Mouse (Mus musculus) intestine, embryonic 15.5 days (tissue): ENCODE measurements around the gene Osgepl1. TPM values are rescaled to one million over a fixed set of nuclear protein-coding genes. Genes with fewer than 3 reads are reported as not detected.
"Not testable (repeated sequence)": the region's sequence is repeated elsewhere in the genome, so short reads cannot be mapped to it uniquely, and the experiment has no call there.

Experiments used
- ATAC-seq: fragments of 200-750 bp; cut with Nextera tagmentation; 2 replicates; pipeline ENCODE4 v1.8.0; 2017; ENCODE audit warnings: moderate TSS enrichment, moderate library complexity
- H3K27ac ChIP-seq: fragments of 300-500 bp; sonication (generic); 2 replicates; pipeline ENCODE4 v1.5.1; 2015; ENCODE audit warnings: mild to moderate bottlenecking, inconsistent platforms
- H3K27me3 ChIP-seq: fragments of 300-500 bp; sonication (generic); replicated peaks from 2 replicates; pipeline ENCODE4 v1.6.1; 2015; ENCODE audit warnings: inconsistent platforms
- H3K36me3 ChIP-seq: fragments of 300-500 bp; sonication (generic); 2 replicates; pipeline ENCODE4 v1.6.1; 2015; ENCODE audit warnings: inconsistent platforms
- H3K4me1 ChIP-seq: fragments of 300-500 bp; sonication (generic); replicated peaks from 2 replicates; pipeline ENCODE4 v1.6.1; 2015; ENCODE audit warnings: inconsistent platforms
- H3K4me2 ChIP-seq: fragments of 300-500 bp; sonication (generic); replicated peaks from 2 replicates; pipeline ENCODE4 v1.6.1; 2015; ENCODE audit warnings: mild to moderate bottlenecking, inconsistent platforms
- H3K4me3 ChIP-seq: fragments of 300-500 bp; sonication (generic); replicated peaks from 2 replicates; pipeline ENCODE4 v1.5.1; 2015; ENCODE audit warnings: inconsistent platforms
- H3K9ac ChIP-seq: fragments of 300-500 bp; sonication (generic); 2 replicates; pipeline ENCODE4 v1.6.1; 2015; ENCODE audit warnings: inconsistent platforms
- H3K9me3 ChIP-seq: fragments of 300-500 bp; sonication (generic); 2 replicates; pipeline ENCODE4 v1.6.1; 2016; ENCODE audit warnings: inconsistent platforms
- WGBS: fragments of 180-500 bp; shearing (Covaris S2); methylation state at CpG from one replicate; pipeline ENCODE4 v1.1.7; 2015; 5-methylcytosine and 5-hydroxymethylcytosine counted together
- polyA plus RNA-seq: library from polyadenylated mRNA; unstranded; fragments of >200 nt; fragmentation: Nextera tagmentation; extraction: Ambion mirVana; gene quantifications from 2 replicates; pipeline ENCODE4 v1.2.1, GENCODE M21; 2015

Gene Osgepl1
- polyA plus RNA-seq, 1 experiment from 2014 or later = 28.2 TPM

- not testable (repeated sequence) for H3K36me3 ChIP-seq, H3K9me3 ChIP-seq, H3K9ac ChIP-seq, H3K4me2 ChIP-seq, ATAC-seq, H3K27me3 ChIP-seq, H3K4me1 ChIP-seq, H3K4me3 ChIP-seq, H3K27ac ChIP-seq
- 63% methylated on average over 5 of the region's 5 CpGs for WGBS
Measured at GRCm38 (mm10) chr1:53333527-53333926, 20.1 kb downstream of the Osgepl1 start.

GRCm38 (mm10) chr1:53335465-53335864 lies 22.0 kb downstream of the Osgepl1 start:
- H3K27ac ChIP-seq = no peak overlapping the region
- no peaks in the 10 kb centered on the region for H3K27me3 ChIP-seq
- no peaks in the 10 kb centered on the region for H3K9me3 ChIP-seq
- no peak overlapping the region for H3K4me2 ChIP-seq
- H3K4me3 ChIP-seq = no peak overlapping the region
- ATAC-seq = no peak
- H3K4me1 ChIP-seq = no peaks in the 10 kb centered on the region
- no peak overlapping the region for H3K9ac ChIP-seq
- no peaks in the 10 kb centered on the region for H3K36me3 ChIP-seq

- H3K36me3 ChIP-seq, H3K9me3 ChIP-seq, H3K9ac ChIP-seq, H3K27me3 ChIP-seq, H3K4me1 ChIP-seq, H3K4me3 ChIP-seq, ATAC-seq, H3K27ac ChIP-seq, H3K4me2 ChIP-seq: not testable (repeated sequence)
- WGBS = 64% methylated on average over 2 of the region's 2 CpGs
Measured at GRCm38 (mm10) chr1:53337403-53337802, 24.0 kb downstream of the Osgepl1 start.

GRCm38 (mm10) chr1:53341071-53341470 lies 27.6 kb downstream of the Osgepl1 start:
- H3K36me3 ChIP-seq = peaks cover 16% of the 10 kb centered on the region
- 95% methylated on average over 2 of the region's 2 CpGs for WGBS
- no peak for ATAC-seq

GRCm38 (mm10) chr1:53352327-53353261 lies 39.2 kb downstream of the Osgepl1 start, which contains the start of the genes Asdurf, Gm28551 and Asnsd1:
Gene Asdurf, minus strand, starts transcription at chr1:53352619.
Gene Gm28551, minus strand, starts transcription at chr1:53352667.
Gene Asnsd1, minus strand, starts transcription at chr1:53352752.
- Histone ChIP-seq H3K4me2 (peak within 1 kb of the TSS; percentile 51), H3K4me1 (no peaks in the 10 kb centered on the region), H3K9ac (peak within 1 kb of the TSS; percentile 97), H3K27me3 (no peaks in the 10 kb centered on the region), H3K4me3 (peak within 1 kb of the TSS; percentile 84), H3K36me3 (peaks cover 7% of the 10 kb centered on the region; the same call in 1 of the 2 replicates), H3K9me3 (no peaks in the 10 kb centered on the region), H3K27ac (peak within 1 kb of the TSS; percentile 88)
- WGBS = under 1% methylated on average over 44 of the region's 44 CpGs
- ATAC-seq = peak; percentile 100

More at GRCm38 (mm10) chr1:53341071-53341470, 27.6 kb downstream of the Osgepl1 start:
- no peaks in the 10 kb centered on the region for H3K9me3 ChIP-seq
- H3K4me1 ChIP-seq = no peaks in the 10 kb centered on the region
- no peak overlapping the region for H3K9ac ChIP-seq
- H3K4me2 ChIP-seq = no peak overlapping the region
- no peak overlapping the region for H3K27ac ChIP-seq
- no peaks in the 10 kb centered on the region for H3K27me3 ChIP-seq
- no peak overlapping the region for H3K4me3 ChIP-seq

GRCm38 (mm10) chr1:53358988-53359387 lies 45.6 kb downstream of the Osgepl1 start:
- no peaks in the 10 kb centered on the region for H3K9me3 ChIP-seq
- H3K4me2 ChIP-seq = no peak overlapping the region
- peak; percentile 82 for ATAC-seq
- H3K27ac ChIP-seq = no peak overlapping the region
- H3K27me3 ChIP-seq = no peaks in the 10 kb centered on the region
- no peaks in the 10 kb centered on the region for H3K4me1 ChIP-seq
- no peak overlapping the region for H3K9ac ChIP-seq
- no peak overlapping the region for H3K4me3 ChIP-seq
- H3K36me3 ChIP-seq = no peaks in the 10 kb centered on the region

Other genes with a start within 250 kb of the Osgepl1 start
- gene 1700019A02Rik, start 126.0 kb upstream of the Osgepl1 start, polyA plus RNA-seq = not detected in 2 replicates
- 11.6 and 16.0 TPM in 2 replicates for gene Pms1, start 16.6 kb upstream of the Osgepl1 start, polyA plus RNA-seq
- 50.3 and 50.5 TPM in 2 replicates for gene Ormdl1, start 16.5 kb upstream of the Osgepl1 start, polyA plus RNA-seq
- gene Gm28778, start 16.5 kb upstream of the Osgepl1 start, polyA plus RNA-seq = not detected in 2 replicates
- gene Asdurf, start 39.0 kb downstream of the Osgepl1 start, polyA plus RNA-seq = 8.1 and 13.7 TPM in 2 replicates
- gene Gm28551, start 39.0 kb downstream of the Osgepl1 start, polyA plus RNA-seq = 0.44 and 0.76 TPM in 2 replicates
- gene Asnsd1, start 39.1 kb downstream of the Osgepl1 start, polyA plus RNA-seq = 64.9 and 74.0 TPM in 2 replicates